Mouse (Mus musculus) C2C12 (cell line): ENCODE results near the gene Lipc.

ENCODE experiments used
- CEBPB ChIP-seq: IDR thresholded peaks from one replicate; pipeline ENCODE4 v1.6.1; 2011; ENCODE audit warnings: low read depth, mild to moderate bottlenecking, control low read depth, moderate library complexity
- CTCF ChIP-seq: IDR thresholded peaks from one replicate; pipeline ENCODE4 v1.5.1; 2011; ENCODE audit not compliant: control insufficient read depth, insufficient read depth, insufficient read length
- MYOG ChIP-seq: IDR thresholded peaks from one replicate; pipeline ENCODE4 v1.6.1; 2011; ENCODE audit not compliant: control insufficient read depth, insufficient read length; ENCODE audit errors: extremely low read depth

- no peak for TF ChIP-seq CTCF
- no peak for TF ChIP-seq MYOG
- no peak for TF ChIP-seq CEBPB
Measured at GRCm38 (mm10) chr9:70991401-70991800, 39.4 kb upstream of the Lipc start.
